Mouse (Mus musculus): ENCODE measurements around the gene Por.
A peak's percentile ranks its signal among the peaks of the same experiment; 100 is the strongest.

The Por gene

DNA sequence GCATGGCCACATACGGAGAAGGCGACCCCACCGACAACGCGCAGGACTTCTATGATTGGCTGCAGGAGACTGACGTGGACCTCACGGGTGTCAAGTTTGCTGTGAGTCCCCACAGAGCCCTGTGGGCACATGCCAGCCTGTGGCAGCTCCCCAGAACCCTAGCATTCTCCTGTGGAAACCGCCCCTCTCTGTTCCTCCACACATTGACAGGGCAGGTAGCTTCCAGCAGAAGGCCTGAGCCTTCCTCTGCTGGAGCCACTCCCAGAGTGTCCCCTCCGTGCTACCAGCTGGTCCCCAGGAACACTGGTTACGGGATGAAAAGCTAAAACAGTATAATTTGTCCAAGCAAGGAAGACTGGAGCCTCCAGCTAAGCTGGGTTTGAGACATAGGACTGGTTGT lies 60.4 kb downstream of the Por start:
- DNase-seq = no peak

DNA sequence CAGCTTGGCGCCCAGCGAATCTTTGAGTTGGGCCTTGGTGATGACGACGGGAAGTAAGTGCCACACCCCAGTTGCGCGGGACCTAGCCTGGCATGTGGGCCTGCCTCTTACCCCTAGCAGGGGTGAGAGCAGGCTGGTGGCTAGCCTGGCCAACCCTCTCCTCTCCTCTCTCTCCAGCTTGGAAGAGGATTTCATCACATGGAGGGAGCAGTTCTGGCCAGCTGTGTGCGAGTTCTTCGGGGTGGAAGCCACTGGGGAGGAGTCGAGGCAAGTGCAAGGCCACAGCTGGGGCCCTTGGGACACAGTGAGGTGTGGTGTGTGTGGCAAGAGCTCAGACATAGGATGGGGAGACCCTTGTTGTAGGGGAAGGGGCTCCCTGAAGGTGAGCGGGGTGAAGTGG lies 61.1 kb downstream of the Por start:
- DNase-seq = no peak

DNA sequence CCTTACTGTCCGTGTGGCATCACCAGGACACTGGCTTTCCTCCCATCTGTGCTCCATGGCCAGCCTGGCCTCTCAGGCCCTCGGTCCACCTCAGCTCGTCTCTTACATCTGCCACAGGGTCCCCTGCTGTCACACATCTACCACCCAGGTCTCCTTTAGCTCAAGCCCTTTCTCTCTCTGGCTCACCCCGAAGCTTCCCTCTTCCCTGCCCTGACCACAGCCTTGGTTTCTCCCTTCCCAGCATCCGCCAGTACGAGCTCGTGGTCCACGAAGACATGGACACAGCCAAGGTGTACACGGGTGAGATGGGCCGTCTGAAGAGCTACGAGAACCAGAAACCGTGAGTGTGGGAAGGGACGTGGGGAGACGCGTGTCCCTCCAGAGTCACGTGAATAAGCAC lies 61.5 kb downstream of the Por start:
- no peak for DNase-seq

DNA sequence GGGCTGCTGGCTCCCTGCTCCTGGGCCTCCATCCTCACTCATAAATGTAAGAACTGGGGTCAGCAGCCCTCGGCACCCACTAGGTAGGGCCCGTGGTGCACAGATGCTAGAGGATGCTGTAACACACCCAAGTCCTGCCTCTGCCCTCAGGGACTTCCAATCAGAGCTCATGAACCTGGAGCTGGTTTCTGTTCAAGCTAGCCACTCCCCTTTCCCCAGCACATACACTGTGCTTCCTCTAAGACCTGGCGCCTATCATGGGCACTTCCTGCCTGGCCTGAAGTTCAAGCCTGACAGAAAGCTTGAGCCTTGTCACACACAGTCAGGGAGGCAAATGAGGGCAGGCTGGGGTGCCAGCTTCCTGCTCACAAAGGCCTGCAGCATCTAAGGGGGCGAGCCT lies 63.2 kb downstream of the Por start:
- no peak for DNase-seq

DNA sequence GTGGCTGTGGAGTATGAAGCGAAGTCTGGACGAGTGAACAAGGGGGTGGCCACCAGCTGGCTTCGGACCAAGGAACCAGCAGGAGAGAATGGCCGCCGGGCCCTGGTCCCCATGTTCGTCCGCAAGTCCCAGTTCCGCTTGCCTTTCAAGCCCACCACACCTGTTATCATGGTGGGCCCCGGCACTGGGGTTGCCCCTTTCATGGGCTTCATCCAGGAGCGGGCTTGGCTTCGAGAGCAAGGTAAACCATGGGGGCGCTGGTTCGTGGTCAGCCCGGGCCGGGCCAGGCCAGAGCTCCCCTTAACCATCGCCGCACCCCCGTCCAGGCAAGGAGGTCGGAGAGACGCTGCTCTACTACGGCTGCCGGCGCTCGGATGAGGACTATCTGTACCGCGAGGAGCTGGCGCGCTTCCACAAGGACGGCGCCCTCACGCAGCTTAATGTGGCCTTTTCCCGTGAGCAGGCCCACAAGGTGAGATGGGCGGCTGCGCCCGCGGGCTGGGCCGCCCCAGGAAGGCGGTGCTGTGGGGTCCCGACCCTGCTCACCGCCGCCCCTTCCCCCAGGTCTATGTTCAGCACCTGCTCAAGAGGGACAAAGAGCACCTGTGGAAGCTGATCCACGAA lies 64.3 kb downstream of the Por start:
- DNase-seq = no peak

DNA sequence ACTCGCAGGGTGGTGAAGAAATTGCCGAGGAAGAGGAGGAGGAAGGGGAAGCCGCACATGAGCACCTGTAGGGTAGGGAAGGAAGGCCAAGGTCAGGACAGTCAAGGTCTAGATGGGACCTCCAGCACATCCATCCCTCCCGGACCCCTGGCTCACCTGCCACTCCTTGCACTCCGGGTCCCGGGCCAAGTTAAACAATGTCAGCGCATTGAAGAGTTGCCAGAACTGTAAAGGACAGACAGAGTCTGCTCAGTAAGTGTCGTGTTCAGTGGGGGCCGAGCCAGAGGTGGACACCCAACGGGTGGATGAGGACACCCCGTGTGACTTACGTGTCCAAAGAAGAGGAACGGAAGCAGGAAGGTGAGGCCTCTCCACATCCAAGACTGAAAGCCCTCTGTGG lies 65.9 kb downstream of the Por start:
- DNase-seq = no peak

DNA sequence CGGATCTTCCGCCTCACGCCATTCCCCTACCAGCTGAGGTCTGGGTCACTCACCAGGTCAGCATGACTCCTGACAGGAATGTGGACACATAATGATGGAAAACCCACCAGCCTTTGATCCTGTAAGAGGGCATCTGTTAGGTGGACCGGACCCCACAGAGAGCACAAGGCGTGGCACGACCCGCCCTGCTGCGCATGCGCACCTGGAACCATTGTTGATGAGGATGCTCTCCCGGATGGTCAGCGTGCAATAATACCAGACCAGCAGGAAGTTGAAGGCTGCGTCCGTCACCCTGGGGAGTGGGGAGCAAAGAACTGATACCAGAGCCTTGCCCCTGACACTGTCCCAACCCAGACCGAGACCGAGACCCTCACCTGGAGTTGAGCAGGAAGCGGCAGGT lies 66.7 kb downstream of the Por start:
- DNase-seq = no peak

DNA sequence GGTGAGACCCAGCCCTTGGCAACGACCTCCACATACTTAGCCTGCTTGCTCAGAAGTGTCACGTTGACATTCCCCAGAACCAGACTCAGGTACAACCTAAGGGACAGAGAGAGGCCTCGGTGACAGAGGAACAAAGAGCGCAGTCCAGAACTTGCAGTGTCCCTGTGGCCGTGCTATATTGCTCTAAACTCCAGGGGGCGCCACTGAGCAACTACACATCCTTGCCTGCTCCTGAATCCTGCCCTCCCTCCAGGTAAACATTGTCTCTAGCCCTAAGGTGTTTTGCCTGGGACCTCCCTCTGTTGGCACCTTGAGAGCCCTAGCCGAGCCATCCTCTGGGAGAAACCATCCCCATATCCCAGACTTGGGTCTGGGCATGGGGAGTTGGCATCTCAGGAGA lies 67.3 kb downstream of the Por start:
- DNase-seq = no peak

DNA sequence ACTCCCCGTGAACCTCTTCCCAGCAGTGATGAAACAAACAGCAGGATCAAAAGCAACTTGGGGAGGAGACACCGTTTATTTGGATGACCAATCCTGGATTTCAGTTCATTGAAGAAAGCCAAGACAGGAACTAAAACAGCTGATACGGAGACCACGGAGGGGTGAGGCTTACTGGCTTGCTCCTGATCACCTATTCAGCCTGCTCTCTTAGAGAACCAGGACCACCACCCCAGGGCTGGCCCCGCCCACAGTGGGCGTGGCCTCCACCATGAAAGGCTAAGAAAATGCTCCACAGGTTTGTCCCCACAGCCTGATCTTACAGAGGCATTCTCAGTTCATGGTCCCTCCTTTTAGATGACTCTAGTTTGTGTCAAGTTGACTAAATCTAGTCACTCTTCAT lies 68.4 kb downstream of the Por start:
- no peak for DNase-seq

DNA sequence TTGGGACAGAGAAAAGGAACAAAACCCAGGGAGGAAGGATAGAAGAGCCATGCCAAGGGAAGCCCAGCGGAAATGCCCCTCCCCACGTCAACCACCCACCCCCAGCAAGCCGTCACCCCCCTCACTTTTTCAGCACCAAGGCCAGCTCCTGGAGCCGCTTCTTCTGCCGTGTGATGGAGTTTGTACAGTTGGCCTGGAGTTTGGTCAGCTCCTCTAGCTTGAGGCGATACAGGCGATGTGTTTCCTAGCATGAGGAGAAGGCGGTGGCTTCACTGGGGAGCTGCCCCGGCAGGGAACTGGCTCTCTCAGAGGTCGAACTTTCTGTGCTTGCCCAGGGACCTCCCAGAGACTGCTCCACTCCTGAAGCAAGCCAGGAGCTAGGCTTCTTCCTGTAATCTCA lies 72.3 kb downstream of the Por start:
- DNase-seq = peak; percentile 77

DNA sequence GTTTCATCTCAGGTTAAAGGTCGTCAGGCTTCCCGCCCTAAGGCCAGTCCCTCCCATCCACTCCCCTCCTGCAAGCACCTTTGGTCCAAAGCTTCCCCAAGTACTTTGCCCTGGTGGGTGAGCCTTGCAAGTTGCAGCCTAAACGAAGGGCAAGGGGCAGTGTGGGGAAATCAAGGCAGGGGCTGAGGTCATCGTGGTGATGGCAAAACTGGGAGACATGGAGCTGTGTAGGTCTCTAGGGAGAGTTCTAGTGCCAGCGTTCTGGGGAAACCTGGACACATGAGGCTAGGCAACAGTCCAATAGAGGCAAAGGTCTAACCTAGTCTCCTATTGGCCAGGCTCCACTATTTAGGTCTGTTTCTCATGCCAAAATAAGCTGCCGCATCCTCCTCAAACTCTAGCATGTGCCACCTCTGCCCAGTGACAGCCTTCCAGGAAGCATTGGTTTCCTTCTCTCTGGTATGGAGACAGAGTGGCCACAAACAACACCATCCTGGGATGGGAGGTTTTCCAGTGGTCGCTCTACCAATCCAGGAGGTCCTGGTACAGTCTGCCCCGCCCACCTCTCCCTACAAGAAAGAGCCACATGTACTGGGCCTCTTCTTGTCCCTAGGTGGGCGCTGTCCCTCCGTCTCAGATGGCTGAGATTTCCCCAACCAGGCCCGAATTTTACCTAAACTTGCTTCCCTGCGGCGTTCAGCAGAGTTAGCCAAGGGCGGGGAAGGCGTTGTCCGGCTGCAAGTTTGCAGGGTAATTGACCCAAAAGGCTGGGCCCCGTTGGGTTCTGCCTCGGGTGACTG lies 73.3 kb downstream of the Por start:
- DNase-seq = peak; percentile 78

DNA sequence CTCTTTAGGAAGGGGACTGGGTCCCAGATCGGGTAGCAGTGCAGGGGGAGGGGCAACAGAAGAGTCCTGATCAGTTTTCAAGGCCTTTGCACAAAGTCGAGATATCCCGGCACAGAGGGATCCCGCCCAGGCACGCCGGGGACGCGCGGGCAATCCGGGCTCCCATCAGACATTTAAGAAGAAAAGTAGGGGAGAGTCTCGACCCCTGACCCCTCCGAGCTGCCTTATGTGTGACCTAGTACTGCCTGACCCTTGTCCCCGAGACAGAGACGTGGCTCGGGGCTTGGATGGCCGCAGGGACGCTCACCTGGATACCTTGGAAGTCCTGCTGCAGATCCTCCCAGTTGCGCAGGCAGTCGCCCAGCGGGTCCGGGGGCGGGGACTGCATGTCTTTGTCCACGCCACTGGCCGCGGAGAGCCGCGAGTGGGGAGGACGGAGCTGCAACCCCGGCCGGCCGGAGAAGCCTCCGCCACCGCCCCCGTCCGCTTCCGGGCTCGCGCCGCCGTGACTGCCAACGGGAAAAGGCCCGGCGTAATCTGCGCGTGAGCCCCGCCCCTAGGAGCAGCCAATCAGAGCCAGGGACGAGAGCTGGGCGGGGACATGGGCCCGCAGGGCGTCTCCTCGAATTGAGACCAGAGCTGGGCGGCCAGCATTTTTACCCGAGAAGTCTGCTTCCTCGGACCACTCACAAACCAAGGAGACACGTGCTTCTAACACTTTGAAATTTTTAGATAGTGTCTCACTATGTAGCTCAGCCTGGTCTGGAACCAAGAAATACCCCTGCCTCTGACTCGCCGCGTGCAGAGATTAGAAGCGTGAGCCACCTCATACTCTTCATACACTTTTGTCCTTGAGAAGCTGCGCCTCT lies 74.1 kb downstream of the Por start, which contains the start of gene Tmem120a:
TSS of gene Tmem120a (minus strand) at position 708 of the 869 bp plus-strand sequence.
- peak; percentile 96 for DNase-seq

DNA sequence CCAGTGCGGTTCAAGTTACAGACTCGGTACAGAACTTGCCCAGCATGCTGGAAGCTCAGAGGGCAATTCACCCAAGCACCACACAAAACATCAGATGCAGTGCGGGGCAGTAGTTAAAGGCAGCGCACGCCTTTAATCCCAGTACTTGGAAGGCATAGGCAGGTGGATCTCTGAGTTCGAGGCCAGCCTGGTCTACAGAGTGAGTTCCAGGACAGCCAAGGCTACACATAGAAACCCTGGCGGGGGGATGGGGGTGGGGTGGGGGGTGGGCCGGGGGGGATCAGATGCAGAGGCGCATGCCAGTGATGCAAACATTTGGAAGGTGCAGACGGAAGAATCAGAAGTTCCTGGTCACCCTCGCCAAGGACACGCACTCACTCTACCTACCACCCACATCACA lies 74.9 kb downstream of the Por start:
- no peak for DNase-seq

DNA sequence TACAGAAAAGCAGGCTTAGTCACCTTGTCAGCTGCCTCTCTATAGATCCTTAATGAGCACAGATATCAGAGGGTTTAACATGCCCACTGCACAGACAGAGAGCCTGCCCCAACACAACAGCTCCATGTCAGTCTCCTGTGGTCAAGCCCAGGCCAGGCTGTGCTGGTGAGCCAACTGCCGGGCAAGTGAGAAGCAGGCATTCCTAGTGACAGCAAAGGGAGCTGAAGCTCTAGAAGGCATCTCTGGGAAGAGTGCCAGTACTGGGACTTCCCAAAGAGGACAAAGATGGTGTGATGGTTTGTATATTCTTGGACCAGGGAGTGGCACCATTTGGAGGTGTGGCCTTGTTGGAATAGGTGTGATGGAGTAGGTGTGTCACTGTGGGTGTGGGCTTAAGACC lies 81.2 kb downstream of the Por start:
- no peak for DNase-seq

DNA sequence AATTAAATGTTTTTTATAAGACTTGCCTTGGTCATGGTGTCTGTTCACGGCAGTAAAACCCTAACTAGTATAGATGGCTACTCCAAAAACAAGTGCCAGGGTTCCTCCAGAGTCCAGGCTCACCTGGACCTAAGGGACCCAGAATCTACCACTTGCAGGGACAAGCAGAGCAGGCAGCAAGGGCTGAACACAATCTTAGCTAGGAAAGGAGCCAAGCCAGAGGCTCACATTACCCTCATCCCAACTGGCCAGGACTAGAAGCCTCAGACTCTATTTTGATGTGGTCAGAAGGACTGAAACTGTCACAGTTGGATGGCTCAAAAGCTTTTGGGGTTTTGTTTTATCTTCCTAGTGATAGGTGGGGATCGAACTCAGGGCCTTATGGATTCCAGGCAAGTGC lies 81.8 kb downstream of the Por start:
- no peak for DNase-seq

DNA sequence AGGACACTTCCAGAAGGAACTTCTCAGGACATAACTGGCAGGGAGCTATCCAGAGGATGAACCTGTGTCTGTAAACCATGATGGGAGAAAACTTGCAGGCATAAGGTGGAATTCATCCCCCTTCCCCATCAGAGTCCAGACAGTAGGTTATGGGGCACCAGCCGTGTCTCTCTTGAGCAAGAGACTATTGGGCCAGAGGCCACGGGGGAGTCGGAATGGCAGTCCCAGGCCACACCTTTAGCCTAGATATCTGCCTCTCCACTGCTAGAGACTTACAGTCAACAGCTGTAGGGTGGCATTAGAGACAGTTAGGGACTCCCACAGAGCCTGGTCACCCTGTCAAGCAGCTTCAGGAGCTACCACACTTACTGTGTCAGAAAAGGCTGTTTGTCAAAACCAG lies 92.0 kb downstream of the Por start:
- DNase-seq = no peak

DNA sequence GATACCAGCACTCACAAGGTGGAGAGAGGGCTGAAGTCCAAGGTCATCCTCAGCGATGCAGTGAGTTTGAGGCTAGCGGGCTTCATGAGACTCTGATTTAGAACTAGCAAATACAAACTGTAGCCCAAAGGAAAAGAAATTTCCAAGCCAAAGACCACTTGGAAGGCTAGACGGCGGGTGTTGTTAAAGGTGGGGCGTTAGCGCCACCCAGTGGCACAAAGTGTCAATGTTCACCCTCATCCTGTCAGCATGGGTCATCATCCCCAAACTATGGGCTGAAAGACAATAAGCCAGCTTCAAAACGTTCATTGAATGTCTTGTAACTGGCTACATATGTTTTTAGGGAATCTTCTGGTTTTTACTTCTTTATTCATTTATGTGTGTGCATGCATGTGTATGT lies 93.7 kb downstream of the Por start:
- DNase-seq = no peak

DNA sequence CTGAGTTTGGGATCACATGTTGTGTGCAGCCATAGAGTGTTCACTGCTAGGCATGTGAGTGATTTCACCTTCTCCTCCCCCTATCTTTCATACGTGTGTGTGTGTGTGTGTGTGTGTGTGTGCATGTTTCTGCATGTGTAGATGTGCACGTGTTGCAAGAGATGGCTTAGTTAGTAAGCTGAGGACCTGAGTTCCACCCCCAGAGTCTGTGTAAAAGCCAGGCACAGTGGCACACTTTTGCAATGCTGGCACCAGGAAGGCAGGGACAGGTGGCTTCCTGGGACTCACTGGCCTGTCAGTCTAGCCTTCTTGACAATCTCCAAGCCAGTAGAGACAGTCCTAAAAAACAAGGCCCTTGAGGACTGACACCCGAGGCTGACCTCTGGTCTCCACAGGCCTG lies 95.1 kb downstream of the Por start:
- DNase-seq = no peak

DNA sequence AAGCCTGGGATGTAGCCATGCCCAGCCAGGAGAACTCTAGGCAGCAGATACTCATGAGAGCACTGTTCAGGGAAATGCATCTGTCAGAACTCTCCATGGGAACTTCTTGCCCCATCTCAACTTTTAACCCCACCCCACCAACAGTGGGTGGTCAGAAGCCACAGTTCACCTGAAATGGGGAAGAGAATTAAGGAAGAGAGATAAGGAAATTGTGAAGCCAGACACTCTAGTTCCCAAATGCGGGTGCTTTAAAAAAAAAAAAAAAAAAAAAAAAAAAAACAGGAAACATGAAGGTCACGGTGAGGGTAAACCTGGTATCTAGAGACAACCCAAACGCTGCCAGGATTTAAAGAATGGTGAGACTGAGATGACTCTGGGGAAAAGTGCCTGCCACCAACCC lies 102.7 kb downstream of the Por start:
- no peak for DNase-seq

DNA sequence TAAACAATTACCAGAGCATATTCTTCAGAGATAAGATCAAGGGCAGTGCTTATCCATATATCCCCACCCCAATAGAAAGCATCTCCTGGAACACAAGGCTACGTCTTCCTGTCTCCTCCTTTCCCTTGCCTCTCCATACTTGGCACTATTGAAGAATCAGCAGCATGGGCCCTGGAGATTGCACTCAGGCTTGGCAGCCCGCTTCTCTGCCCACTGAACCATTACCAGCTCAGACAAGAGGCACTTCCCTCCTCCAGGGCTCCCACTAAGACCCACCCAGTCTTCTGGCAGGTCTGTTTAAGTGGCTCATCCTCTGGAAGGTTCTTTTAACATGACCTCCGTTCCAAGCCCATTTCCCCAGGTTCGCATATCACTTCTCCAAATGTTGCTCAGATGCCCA lies 106.7 kb downstream of the Por start:
- DNase-seq = peak; percentile 66

DNA sequence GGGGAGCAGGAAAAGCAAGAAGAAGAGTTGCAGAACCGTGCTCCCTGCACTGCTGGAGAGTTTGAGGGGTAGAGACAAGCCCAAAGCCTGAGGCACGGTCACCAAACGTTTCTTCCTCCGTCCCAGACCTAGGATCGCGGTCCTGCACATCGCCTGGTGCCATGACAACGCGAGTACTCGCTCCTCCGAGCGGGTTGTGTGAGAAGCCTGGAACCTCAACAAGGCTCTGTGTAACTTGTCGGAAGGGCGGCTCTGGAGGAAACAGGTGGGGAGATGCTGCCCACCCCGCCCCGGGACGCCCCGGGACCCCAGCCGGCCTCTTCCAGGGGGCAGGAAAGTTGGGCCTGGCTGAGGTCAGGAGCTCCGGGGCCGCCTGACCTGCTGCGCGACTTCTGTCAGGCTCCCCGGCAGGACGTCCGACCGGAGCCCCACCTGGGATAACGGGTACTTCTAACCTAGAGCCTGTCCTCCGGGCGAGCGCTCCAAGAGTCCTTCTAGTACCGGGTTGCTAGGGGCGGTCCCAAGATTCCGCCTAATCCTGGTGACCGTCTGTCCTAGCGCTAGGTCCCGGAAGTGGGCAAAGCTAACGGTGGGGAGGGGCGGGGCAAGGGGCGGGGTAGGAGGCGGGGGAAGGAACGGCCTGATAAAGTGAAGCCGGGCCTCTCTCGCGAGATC lies 108.1 kb downstream of the Por start, which contains the start of gene Styxl1:
TSS of gene Styxl1 (minus strand) at position 590 of the 675 bp plus-strand sequence.
- no peak for DNase-seq

DNA sequence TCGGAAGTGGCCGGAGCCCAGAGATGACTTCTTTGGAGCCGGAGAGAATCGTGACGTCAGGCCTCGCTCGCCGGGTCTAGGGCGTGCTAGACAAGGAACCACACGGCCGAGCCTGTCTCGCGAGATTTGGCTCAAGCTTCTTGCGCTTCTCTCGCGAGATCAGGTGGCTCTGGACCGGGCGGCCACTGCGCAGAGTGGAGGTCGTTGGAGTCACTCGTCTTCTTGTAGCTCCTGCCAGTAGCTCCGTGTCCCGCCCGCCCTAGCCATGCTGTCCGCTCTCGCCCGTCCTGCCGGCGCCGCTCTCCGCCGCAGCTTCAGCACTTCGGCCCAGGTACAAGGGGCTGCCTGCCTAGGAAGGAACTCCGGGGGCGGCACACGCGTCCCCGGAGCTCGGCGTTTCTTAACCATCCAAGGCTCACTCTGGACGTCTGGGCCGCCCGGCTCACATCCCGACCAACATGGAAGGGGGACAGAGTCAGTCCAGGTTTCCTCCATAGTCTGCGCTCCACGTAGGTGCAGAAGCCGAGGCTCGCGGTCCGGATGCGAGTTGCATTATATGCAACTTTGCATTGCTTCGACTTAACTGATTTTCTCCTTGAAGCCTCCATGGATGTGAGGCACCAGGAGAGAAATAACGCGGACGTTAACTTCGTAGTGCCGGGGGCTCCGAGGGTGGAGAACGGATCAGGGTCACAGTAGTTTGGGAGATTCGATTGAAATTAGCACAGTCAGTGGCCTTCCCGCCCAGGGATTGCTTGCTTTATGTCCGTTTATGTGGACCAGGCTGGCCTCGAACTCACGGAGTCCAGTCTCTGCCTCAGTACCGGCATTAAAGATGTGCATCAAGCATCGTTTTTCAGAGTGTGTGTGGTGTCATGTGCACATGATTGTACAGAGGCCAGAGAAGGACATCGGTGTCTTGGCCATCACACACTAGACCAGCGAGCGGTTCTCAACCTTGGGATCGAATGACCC lies 108.9 kb downstream of the Por start, which contains the start of gene Mdh2:
TSS of gene Mdh2 (plus strand) at position 10 of the 975 bp plus-strand sequence.
- DNase-seq = peak; percentile 100
